Mouse (Mus musculus): ENCODE measurements around the gene Ube2o.

- TF ChIP-seq CTCF (IDR thresholded peaks at IDR 0.05; ENCODE audit: low read depth, low read length) (no peak), POLR2A (IDR thresholded peaks at IDR 0.05; ENCODE audit: extremely low read depth, insufficient read depth, low read length) (no peak)
These were observed 67.7 kb downstream of the Ube2o start for GRCm38 (mm10) chr11:116513531-116514038.

Data from liver, adult 2 months (tissue).